Mouse (Mus musculus): ENCODE measurements at regions not wholly inside any gene's neighbourhood (a gene's known extent, or its start where the extent isn't known, plus 50 kb on each side); places are given as distances from the start of the nearest gene placed in this dataset.

DNA sequence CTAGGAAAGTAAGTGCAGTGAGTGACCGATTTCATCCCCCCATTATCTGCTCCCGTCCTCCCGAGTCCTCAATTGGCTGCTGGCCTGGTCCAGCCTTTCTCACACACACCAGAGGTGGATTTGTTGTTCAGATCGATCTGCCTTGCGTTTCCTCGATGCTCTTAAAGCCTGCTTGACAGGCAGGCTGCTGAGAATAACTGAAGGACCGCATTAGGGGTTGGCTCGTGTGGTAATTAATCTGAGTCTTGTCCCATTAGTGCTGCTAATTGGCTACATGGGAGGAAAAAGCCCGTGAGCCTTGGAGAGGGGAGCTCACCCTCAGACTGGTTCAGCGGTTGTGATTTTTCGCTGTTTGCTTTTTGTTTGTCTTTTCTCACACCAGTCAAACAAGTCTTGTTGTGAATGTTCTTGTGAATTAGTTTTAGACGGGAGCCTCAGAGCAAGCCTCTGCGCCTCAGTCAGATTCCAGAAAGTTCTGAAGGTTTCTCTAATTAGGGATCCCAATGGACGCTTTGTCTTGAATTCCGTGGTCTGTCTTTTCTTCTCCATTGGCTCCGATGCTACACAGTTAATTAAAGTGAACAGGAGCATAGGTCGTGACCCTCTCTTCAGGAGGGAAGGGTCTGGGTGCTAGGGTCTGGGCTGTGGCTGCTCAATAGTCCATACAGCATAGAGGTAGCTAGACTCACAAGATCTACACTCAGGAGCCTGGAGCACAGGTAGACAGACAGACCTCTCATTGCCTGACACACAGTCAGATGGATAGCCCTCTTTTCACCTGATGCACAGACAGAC is 226.1 kb upstream of the BB014433 start:
- DNase-seq (ENCODE audit: low read depth, low spot score): no peak

GRCm38 (mm10) chr8:15270290-15270689 is 224.4 kb upstream of the BB014433 start:
- peak; percentile 74 for DNase-seq (ENCODE audit: low read depth, low spot score)

- no peak for DNase-seq (ENCODE audit: low read depth, low spot score)
Observed at GRCm38 (mm10) chr8:15244770-15245485, 199.1 kb upstream of the BB014433 start.

- DNase-seq (ENCODE audit: low read depth, low spot score): no peak
Observed at GRCm38 (mm10) chr8:15235410-15235809, 189.5 kb upstream of the BB014433 start.

DNA sequence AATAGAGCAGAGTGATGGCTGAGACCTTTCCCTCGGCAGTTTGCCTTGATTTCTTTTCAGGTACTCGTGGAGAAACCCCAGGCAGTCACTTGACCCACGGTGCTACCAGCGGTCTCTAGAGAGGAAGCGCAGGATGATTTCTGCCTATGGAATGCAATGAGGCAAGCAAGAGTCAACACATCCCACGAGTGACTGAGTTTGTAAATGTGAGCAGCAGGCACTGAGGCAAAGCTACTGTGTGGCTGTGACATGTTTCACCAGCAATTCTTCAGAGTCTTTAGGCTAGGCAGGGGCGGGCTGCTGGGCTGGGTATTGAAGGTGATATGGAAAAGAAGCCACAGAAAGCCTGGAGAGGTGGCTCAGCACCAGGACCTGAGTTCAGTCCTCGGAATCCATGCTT is 187.4 kb upstream of the BB014433 start:
- no peak for DNase-seq (ENCODE audit: low read depth, low spot score)

DNA sequence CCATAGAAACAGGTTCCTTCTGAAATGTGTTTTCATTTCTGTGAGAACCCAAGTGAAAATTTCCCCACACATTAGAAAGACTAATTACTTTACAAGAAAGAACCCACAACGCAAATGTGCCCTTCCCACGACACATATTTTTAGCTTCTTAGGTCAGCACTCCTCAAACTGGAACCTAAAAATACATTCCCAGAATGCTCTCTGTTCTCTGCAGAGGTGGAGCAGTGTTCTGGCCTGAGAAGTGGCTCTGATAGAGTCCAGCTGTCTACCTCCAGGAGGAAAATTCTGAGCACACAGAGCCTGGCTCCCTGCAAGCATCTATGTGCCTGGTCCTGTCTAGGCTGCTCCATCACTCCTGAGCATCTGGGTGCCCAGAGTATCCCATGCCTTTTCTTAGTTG is 184.3 kb upstream of the BB014433 start:
- DNase-seq (ENCODE audit: low read depth, low spot score): no peak

- peak; percentile 75 for DNase-seq (ENCODE audit: low read depth, low spot score)
Observed at GRCm38 (mm10) chr8:15221211-15221912, 175.5 kb upstream of the BB014433 start.

GRCm38 (mm10) chr8:15209856-15210521 is 164.1 kb upstream of the BB014433 start:
- no peak for DNase-seq (ENCODE audit: low read depth, low spot score)

- no peak for DNase-seq (ENCODE audit: low read depth, low spot score)
Observed at GRCm38 (mm10) chr8:15201556-15201955, 155.7 kb upstream of the BB014433 start.

DNA sequence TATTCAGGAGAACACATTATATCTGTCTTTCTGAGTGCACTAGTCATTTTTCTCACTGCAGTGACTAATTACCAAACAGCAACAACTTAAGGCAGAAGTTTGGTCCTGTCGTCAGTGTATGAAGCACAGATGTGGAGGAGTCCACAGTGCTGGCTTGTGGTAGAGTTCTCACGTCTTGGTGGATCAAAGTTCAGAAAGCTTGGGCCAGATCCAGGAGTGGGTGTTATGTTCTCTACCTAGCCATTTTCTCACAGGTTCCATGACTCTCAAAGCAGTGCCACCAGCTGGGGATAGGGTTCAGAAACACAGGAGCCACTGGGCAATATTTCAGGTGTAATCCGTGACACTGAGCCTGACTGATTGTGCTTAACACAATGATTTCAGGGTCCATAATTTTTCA is 144.8 kb upstream of the BB014433 start:
- DNase-seq (ENCODE audit: low read depth, low spot score): no peak

DNA sequence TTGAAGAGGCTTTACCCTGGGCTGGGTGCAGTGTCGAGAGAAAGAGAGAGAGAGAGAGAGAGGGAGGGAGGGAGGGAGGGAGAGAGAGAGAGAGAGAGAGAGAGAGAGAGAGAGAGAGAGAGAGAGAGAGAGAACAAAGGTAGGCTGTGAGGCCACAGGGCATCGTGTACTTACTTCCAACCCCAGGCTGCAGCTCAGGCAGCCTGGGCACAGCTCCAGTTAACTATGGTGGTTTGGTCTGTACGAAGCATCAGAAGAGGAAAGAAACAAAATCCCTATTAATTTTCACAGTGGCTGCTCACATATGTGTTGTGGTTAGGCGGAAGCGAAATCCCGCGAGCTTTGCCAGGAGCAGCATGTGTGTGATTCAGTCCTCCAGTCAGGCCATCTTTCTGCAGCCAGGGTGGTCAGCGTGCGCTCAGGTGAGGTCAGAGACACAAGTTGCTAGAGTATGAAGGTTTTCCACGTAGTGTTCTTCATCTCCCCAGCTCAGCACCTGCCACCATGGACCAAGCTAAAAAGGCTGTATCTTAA is 143.3 kb upstream of the BB014433 start:
- DNase-seq (ENCODE audit: low read depth, low spot score): no peak
